Mouse (Mus musculus) testis, postnatal 14 days (tissue): ENCODE measurements around the gene Btbd2.

Experiments
- DNase-seq: peaks from one replicate; pipeline ENCODE4 v3.0.0; 2021; ENCODE audit warnings: low spot score

Gene Btbd2

GRCm38 (mm10) chr10:80687850-80688249 lies 31.0 kb upstream of the Btbd2 start:
- no peak for DNase-seq

GRCm38 (mm10) chr10:80686617-80687016 lies 29.7 kb upstream of the Btbd2 start:
- DNase-seq = no peak

- no peak for DNase-seq
Observed at GRCm38 (mm10) chr10:80684984-80685383, 28.1 kb upstream of the Btbd2 start.

GRCm38 (mm10) chr10:80684214-80684613 lies 27.3 kb upstream of the Btbd2 start:
- no peak for DNase-seq

- no peak for DNase-seq
Observed at GRCm38 (mm10) chr10:80683647-80684046, 26.8 kb upstream of the Btbd2 start.

GRCm38 (mm10) chr10:80682003-80682402 lies 25.1 kb upstream of the Btbd2 start:
- no peak for DNase-seq

- no peak for DNase-seq
Observed at GRCm38 (mm10) chr10:80680260-80680696, 23.4 kb upstream of the Btbd2 start.

GRCm38 (mm10) chr10:80679556-80680259 lies 22.8 kb upstream of the Btbd2 start:
- DNase-seq = no peak

GRCm38 (mm10) chr10:80678601-80679377 lies 21.9 kb upstream of the Btbd2 start:
- no peak for DNase-seq

- peak; percentile 85 for DNase-seq
Observed at GRCm38 (mm10) chr10:80677942-80678436, 21.1 kb upstream of the Btbd2 start, which contains the start of gene Mknk2. Gene Mknk2, minus strand, starts transcription at chr10:80678112.

GRCm38 (mm10) chr10:80677128-80677875 lies 20.4 kb upstream of the Btbd2 start:
- DNase-seq = no peak

- peak; percentile 98 for DNase-seq
Observed at GRCm38 (mm10) chr10:80676198-80676928, 19.5 kb upstream of the Btbd2 start.

GRCm38 (mm10) chr10:80675405-80676197 lies 18.7 kb upstream of the Btbd2 start:
- DNase-seq = no peak

- no peak for DNase-seq
Observed at GRCm38 (mm10) chr10:80674851-80675404, 18.1 kb upstream of the Btbd2 start.

- no peak for DNase-seq
Observed at GRCm38 (mm10) chr10:80674161-80674711, 17.4 kb upstream of the Btbd2 start.

GRCm38 (mm10) chr10:80673690-80674089 lies 16.8 kb upstream of the Btbd2 start:
- DNase-seq = no peak

GRCm38 (mm10) chr10:80671936-80672690 lies 15.2 kb upstream of the Btbd2 start:
- DNase-seq = no peak

- no peak for DNase-seq
Observed at GRCm38 (mm10) chr10:80671251-80671650, 14.4 kb upstream of the Btbd2 start.

GRCm38 (mm10) chr10:80670531-80670930 lies 13.7 kb upstream of the Btbd2 start:
- no peak for DNase-seq
